Mouse (Mus musculus): ENCODE measurements around the gene Itln1. TPM values are rescaled to one million over a fixed set of nuclear protein-coding genes. Genes with fewer than 3 reads are reported as not detected.

Itln1 gene
- polyA plus RNA-seq, 1 experiment = 0.64 TPM

GRCm38 (mm10) chr1:171502388-171503249 lies 32.5 kb downstream of the Itln1 start:
- H3K4me1 ChIP-seq (ENCODE audit: control insufficient read depth, insufficient read depth, low read length) = no peaks in the 10 kb centered on the region
- WGBS = 2% methylated on average over 14 of the region's 14 CpGs
- peak overlapping the region; percentile 72 for H3K4me3 ChIP-seq (replicated peaks; ENCODE audit: extremely low read depth, low read depth, low read length)
- no peak for DNase-seq
- peak; percentile 51 for TF ChIP-seq CTCF (IDR thresholded peaks at IDR 0.05; ENCODE audit: insufficient read depth, low read length)
- no peak for TF ChIP-seq POLR2A (IDR thresholded peaks at IDR 0.05; ENCODE audit: borderline replicate concordance, extremely low read depth, low read depth, low read length)

- Histone ChIP-seq H3K4me3 (replicated peaks; ENCODE audit: extremely low read depth, low read depth, low read length) (no peak overlapping the region), H3K4me1 (ENCODE audit: control insufficient read depth, insufficient read depth, low read length) (no peaks in the 10 kb centered on the region)
- WGBS = 8% methylated on average over 5 of the region's 5 CpGs
- TF ChIP-seq CTCF (IDR thresholded peaks at IDR 0.05; ENCODE audit: insufficient read depth, low read length) (peak; percentile 16; the same call in 1 of the 2 replicates), POLR2A (IDR thresholded peaks at IDR 0.05; ENCODE audit: borderline replicate concordance, extremely low read depth, low read depth, low read length) (no peak)
- DNase-seq = peak; percentile 47
Measured at GRCm38 (mm10) chr1:171501636-171502080, 33.4 kb downstream of the Itln1 start.

GRCm38 (mm10) chr1:171501016-171501610 lies 34.0 kb downstream of the Itln1 start:
- Histone ChIP-seq H3K4me3 (replicated peaks; ENCODE audit: extremely low read depth, low read depth, low read length) (no peak overlapping the region), H3K4me1 (ENCODE audit: control insufficient read depth, insufficient read depth, low read length) (no peaks in the 10 kb centered on the region)
- TF ChIP-seq POLR2A (IDR thresholded peaks at IDR 0.05; ENCODE audit: borderline replicate concordance, extremely low read depth, low read depth, low read length) = no peak
- no peak for TF ChIP-seq CTCF (IDR thresholded peaks at IDR 0.05; ENCODE audit: insufficient read depth, low read length)
- no peak for DNase-seq
- WGBS = 42% methylated on average over 6 of the region's 6 CpGs

GRCm38 (mm10) chr1:171499856-171500255 lies 35.2 kb downstream of the Itln1 start:
- no peak for DNase-seq
- H3K4me3 ChIP-seq (replicated peaks; ENCODE audit: extremely low read depth, low read depth, low read length) = no peak overlapping the region
- H3K4me1 ChIP-seq (ENCODE audit: control insufficient read depth, insufficient read depth, low read length) = no peaks in the 10 kb centered on the region
- WGBS = 63% methylated on average over 5 of the region's 5 CpGs
- TF ChIP-seq CTCF (IDR thresholded peaks at IDR 0.05; ENCODE audit: insufficient read depth, low read length) (no peak), POLR2A (IDR thresholded peaks at IDR 0.05; ENCODE audit: borderline replicate concordance, extremely low read depth, low read depth, low read length) (no peak)

GRCm38 (mm10) chr1:171495371-171495770 lies 39.7 kb downstream of the Itln1 start:
- H3K4me3 ChIP-seq (replicated peaks; ENCODE audit: extremely low read depth, low read depth, low read length) = no peak overlapping the region
- WGBS = 85% methylated on average over 6 of the region's 6 CpGs
- DNase-seq = no peak
- H3K4me1 ChIP-seq (ENCODE audit: control insufficient read depth, insufficient read depth, low read length) = no peaks in the 10 kb centered on the region
- no peak for TF ChIP-seq POLR2A (IDR thresholded peaks at IDR 0.05; ENCODE audit: borderline replicate concordance, extremely low read depth, low read depth, low read length)
- TF ChIP-seq CTCF (IDR thresholded peaks at IDR 0.05; ENCODE audit: insufficient read depth, low read length) = no peak

- 95% methylated on average over 13 of the region's 13 CpGs for WGBS
- no peak for TF ChIP-seq POLR2A (IDR thresholded peaks at IDR 0.05; ENCODE audit: borderline replicate concordance, extremely low read depth, low read depth, low read length)
- TF ChIP-seq CTCF (IDR thresholded peaks at IDR 0.05; ENCODE audit: insufficient read depth, low read length) = no peak
- no peaks in the 10 kb centered on the region for H3K4me1 ChIP-seq (ENCODE audit: control insufficient read depth, insufficient read depth, low read length)
Measured at GRCm38 (mm10) chr1:171494241-171494640, 40.9 kb downstream of the Itln1 start.

GRCm38 (mm10) chr1:171478968-171479367 lies 56.1 kb downstream of the Itln1 start:
- 32% methylated on average over 2 of the region's 2 CpGs for WGBS
- no peak overlapping the region for H3K4me3 ChIP-seq (replicated peaks; ENCODE audit: extremely low read depth, low read depth, low read length)
- H3K4me1 ChIP-seq (ENCODE audit: control insufficient read depth, insufficient read depth, low read length) = no peaks in the 10 kb centered on the region
- TF ChIP-seq POLR2A (IDR thresholded peaks at IDR 0.05; ENCODE audit: borderline replicate concordance, extremely low read depth, low read depth, low read length) = no peak
- TF ChIP-seq CTCF (IDR thresholded peaks at IDR 0.05; ENCODE audit: insufficient read depth, low read length) = peak; percentile 61; the same call in 1 of the 2 replicates
- peak; percentile 76 for DNase-seq

More at GRCm38 (mm10) chr1:171494241-171494640, 40.9 kb downstream of the Itln1 start:
- no peak overlapping the region for H3K4me3 ChIP-seq (replicated peaks; ENCODE audit: extremely low read depth, low read depth, low read length)
- no peak for DNase-seq

GRCm38 (mm10) chr1:171477758-171478545 lies 57.1 kb downstream of the Itln1 start:
- 43% methylated on average over 27 of the region's 27 CpGs for WGBS
- TF ChIP-seq POLR2A (IDR thresholded peaks at IDR 0.05; ENCODE audit: borderline replicate concordance, extremely low read depth, low read depth, low read length) = peak; percentile 64; the same call in 1 of the 2 replicates
- no peak for TF ChIP-seq CTCF (IDR thresholded peaks at IDR 0.05; ENCODE audit: insufficient read depth, low read length)
- peak overlapping the region; percentile 66 for H3K4me3 ChIP-seq (replicated peaks; ENCODE audit: extremely low read depth, low read depth, low read length)
- DNase-seq = peak; percentile 74
- H3K4me1 ChIP-seq (ENCODE audit: control insufficient read depth, insufficient read depth, low read length) = no peaks in the 10 kb centered on the region

- DNase-seq = no peak
- WGBS = 39% methylated on average over 8 of the region's 8 CpGs
- no peaks in the 10 kb centered on the region for H3K4me1 ChIP-seq (ENCODE audit: control insufficient read depth, insufficient read depth, low read length)
- no peak for TF ChIP-seq CTCF (IDR thresholded peaks at IDR 0.05; ENCODE audit: insufficient read depth, low read length)
- TF ChIP-seq POLR2A (IDR thresholded peaks at IDR 0.05; ENCODE audit: borderline replicate concordance, extremely low read depth, low read depth, low read length) = no peak
- H3K4me3 ChIP-seq (replicated peaks; ENCODE audit: extremely low read depth, low read depth, low read length) = no peak overlapping the region
Measured at GRCm38 (mm10) chr1:171477123-171477522, 58.0 kb downstream of the Itln1 start.
